Mouse (Mus musculus): ENCODE data around the gene Tmed10.

The Tmed10 gene

DNA sequence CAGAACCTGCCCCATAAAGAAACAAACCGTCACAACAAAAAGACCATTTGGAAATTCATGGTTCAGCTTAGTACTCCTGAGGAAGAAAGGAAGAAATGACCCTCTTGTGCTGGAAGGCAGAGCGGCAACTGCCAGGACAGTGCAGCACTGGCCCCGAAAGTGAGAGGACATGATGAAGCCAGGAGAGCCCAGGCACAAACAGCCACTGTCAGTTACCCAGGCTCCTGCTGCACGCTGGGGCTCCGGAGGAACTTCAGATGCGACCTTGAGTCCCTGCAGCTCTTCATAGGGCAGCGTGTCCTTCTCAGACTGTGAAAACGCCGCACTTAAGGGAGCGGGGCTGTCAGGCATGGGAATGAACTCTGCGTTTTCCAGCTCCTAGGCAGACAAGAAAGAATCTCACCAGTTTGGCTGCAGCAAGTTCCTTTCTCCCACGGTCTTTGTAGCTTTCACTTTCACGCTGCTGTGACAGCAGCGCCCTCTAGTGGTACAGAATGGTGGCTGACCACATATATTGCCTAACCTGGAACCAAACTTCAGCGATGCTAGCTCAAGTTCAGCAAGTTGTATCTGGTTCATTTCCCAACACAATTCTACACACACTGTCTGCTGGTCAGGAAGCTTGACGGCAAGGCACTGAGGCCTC lies 69.3 kb downstream of the Tmed10 start:
- peak; percentile 79 to 87 for DNase-seq

DNA sequence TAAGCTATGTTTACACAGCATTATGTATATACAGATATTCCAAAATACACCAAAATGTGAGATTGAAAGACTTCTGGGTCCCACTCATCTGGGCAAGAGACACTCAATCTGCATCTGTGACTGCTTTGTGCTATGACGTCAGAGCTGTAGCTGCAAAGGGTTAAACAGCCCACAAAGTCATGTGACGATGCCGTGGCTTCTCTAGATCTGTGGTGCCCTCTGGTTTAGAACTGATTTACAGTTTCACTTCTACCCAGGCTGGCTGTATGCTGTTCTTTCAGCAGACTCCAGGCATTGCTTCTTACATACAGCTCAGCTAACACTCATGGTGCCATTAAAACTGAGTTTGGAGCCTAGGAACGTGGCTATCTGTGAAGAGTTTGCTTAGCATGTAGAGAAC lies 69.9 kb downstream of the Tmed10 start:
- no peak for DNase-seq

DNA sequence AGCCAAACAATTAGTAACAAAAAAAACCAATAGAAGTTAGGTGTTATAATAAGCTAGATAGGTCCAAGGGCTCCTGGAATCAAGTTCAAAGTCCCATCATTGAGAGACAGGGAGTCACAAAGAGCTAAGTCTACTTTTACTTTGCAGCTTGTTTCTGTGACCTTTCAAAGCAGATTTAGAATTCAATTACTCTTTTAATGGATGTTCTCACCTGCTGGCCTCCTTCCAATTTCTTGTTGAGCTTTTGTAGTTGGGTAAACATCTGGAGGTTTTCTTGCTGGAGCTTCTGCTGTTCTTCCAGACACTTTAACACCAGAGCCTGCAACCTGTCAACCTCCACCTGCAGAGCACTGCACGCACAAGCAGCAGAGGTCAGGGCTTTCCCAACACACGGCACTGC lies 71.4 kb downstream of the Tmed10 start:
- DNase-seq = no peak

DNA sequence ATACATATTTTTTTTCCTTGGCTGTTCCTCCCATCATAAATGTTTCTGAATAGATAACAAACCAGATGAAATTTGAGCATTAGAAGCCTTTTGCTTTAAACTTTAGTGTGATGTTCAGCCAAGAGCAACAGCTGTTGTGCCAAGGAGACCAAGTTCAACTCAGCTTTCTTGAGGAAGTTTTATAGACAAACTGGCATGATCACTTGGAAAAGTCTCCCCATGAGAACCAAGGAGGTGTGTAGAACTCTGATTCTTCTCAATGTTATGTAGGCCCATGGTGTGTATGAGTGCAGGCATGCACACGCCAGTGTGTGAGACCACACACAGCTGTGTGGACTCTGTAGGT lies 75.8 kb downstream of the Tmed10 start:
- no peak for DNase-seq

DNA sequence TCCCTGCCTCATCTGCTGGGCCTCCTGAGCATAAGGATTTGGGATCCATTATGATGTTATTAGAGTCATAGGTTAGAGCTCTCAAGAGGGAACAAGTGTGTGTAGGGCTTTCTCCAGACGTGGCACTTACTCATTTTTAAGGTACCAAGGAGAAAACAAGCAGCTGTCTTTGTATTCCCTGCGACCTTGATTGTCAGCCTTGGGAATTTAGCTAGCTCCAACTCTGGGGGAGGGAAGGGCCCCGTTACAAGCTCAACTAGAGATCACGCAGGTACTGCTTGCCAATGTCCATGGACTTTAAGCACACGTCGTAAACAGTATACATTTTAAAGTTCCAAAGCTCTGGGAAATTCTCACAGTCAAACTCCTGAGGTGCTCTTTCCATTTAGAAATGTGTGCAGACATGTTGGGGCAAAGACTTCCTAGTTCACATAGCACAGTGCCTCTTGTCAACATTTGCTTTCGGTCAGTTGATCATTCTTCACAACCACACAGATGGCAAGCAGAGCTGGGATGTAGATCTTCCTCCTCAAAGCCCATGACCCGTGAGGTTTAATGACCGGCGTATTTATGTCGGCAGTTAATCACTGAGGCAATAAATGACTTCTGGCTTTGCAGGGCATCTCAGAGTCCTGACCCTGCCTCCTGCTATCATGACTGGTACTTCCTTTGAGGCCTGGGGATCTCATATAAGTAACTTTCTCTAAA lies 76.4 kb downstream of the Tmed10 start:
- no peak for DNase-seq

DNA sequence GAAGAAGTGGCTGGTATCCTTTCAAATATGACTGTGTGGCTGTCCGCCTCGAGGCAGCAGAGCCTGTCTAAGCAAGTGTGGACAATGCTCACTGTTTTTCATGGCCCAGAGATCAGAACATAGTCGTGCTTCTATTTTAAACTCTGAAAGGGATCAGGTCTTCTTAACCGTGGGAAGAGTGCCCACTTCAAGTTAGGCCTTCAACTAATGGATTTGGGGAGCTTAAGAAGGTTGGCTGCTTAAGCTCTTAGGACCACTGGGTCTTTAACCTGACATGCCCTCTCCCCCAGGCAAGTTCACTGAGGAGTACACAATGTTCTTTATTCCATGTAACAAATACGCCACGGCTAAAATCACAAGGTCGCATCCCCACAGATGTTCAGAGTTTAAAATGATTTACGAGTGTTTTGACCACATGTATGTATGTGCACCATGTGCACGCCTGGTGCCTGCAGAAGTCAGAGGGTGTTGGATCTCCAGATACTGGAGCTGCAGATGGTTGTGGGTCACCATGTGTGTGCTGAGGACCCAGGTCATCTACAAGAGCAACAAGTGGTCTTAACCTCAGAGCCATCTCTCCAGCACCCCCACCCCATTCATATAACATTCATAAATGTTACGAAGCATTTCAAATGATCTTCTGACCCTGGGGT lies 77.2 kb downstream of the Tmed10 start:
- no peak for DNase-seq

DNA sequence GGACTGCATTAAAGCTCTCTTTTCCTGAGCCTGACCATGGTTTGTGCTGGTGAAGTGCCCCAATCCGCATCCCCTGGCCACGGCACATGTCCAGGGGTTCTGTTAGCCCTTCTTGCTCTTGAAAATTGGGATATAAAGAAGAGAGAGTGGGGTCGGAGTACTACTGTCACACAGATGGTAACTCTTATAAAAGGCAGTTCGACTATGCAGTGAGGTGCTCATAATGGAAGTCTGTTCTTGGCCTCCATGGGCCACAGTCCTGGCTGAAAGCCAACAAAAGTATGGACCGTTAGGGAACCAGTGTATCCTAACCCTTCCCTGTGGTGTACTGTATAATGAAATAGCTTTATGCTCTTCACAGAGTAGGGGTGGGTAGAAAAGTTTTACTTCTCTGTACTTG lies 77.7 kb downstream of the Tmed10 start:
- no peak for DNase-seq

DNA sequence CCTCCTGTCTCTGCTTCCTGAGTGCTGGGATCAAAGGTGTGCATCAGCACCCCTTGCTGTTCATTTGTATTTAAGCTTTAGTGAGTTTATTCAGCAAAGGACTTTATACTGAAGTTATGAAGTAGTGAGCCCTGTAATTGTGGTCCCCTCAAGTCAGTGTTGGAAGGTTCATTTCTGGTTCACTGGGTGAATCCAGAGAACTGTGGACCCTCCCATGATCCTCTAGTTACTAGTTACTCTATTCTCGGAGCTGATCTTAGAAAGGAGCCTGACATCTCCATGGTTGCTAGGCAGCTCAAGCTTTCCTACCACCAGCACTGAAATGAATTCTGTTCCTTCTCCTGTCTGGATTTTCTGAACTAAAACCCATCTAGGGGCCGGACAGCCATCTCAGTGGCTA lies 79.1 kb downstream of the Tmed10 start:
- no peak for DNase-seq

DNA sequence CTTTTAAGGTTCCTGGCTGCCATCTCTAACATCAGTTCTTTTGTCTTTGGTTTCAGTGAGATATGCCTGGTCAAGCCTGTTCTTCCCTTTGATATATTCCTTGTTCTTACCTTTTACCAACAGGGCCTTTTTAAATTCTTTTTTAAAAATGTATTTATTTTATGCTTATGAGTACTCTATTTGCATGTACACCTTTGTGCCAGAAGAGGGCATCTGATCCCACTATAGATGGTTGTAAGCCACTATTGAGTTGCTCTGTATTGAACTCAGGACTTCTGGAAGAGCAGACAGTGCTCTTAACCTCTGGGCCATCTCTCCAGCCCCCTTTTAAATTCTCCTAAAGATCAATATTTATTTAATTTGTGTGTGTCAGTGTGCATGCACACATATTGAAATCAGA lies 81.7 kb downstream of the Tmed10 start:
- no peak for DNase-seq

DNA sequence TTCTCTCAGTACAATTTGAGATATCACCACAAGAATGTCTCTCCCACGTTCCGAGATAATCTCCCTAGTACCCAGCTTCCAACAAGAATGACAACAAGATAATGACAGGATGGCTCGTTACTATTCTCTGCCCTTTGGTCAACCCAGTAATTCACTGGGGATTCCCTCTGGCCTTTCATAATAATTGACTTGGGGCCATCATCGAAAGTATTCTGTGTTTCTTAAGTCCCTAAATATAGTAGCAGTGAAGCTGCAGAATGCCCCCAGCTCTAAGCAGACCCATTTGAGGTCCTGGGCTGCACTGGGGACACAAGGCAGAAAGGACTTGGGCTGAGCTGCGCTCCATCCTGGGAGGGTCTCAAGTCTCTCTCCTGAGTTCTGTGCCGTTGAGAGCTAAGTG lies 82.4 kb downstream of the Tmed10 start:
- DNase-seq = no peak

DNA sequence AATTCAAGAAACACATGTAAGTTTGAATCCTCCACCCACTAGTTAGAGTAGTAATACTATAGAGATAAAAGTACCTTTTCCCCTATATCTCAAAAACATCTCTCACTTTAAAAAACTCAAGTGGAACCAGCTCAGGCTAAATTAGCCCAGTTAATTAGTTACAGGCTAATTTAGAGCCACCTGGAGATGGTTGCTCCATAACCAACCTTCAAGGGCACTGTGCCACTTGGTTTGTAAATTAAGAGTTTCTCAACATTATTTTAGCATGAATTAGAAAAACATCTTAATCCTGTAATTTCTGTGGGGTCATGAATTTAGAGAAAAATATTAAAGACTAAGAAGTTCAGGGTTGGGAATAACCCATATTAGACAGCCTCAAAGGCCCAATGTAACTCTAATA lies 83.1 kb downstream of the Tmed10 start:
- no peak for DNase-seq

DNA sequence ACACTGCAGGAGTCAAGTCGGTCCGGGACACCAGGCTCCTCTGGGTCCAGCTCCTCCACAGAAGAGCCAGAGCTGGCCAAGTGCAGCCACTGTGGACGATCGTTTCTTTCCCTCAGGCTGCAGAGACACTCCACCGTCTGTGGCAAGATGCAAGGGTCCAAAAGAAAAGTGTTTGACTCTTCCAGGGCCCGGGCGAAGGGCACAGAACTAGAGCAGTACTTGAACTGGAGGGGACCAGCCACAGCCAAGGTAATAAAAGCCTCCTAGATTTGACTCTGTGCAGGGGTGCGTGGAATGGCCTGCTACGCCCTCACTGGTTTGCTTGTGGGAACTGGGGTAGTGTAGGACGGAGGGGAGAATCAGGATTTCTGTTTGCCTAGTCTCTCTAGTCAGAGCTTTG lies 84.0 kb downstream of the Tmed10 start:
- no peak for DNase-seq
